Mouse (Mus musculus) CH12.LX (cell line): ENCODE measurements at regions not wholly inside any gene's neighbourhood (a gene's known extent, or its start where the extent isn't known, plus 50 kb on each side); places are given as distances from the start of the nearest gene placed in this dataset.

Experiments
- DNase-seq: peaks from one replicate; pipeline ENCODE4 v3.0.0-alpha.2; 2013; ENCODE audit errors: extremely low read depth
- H3K27ac ChIP-seq: 2 replicates; pipeline ENCODE4 v1.5.1; 2012; ENCODE audit warnings: low read depth, mild to moderate bottlenecking, control low read depth, moderate library complexity; ENCODE audit not compliant: insufficient read depth
- H3K27me3 ChIP-seq: replicated peaks from 2 replicates; pipeline ENCODE3; 2012; ENCODE audit warnings: inconsistent platforms
- H3K36me3 ChIP-seq, 2 experiments: replicated peaks in 1 of 2; 2 replicates each; pipeline versions ENCODE3 to v1.6.1; 2012; ENCODE audit warnings: inconsistent platforms in 1 of 2, low read length in 1 of 2, mild to moderate bottlenecking in 1 of 2, mixed read lengths in 1 of 2, moderate library complexity in 1 of 2; ENCODE audit not compliant: control insufficient read depth in 1 of 2, insufficient read depth in 1 of 2
- H3K4me1 ChIP-seq, 2 experiments: 2 replicates each; pipeline ENCODE4 v1.6.1; 2012; ENCODE audit warnings: inconsistent platforms in 1 of 2, moderate library complexity in 1 of 2; ENCODE audit not compliant: insufficient read depth in 2 of 2, control insufficient read depth in 1 of 2
- H3K4me2 ChIP-seq: 2 replicates; pipeline ENCODE4 v1.6.1; 2012; ENCODE audit warnings: low read depth, mild to moderate bottlenecking, control low read depth; ENCODE audit not compliant: poor library complexity, insufficient read depth, severe bottlenecking
- H3K4me3 ChIP-seq, 3 experiments: fragments of 150-350 bp in 1 of 3; sonication (generic) in 1 of 3; replicated peaks in 1 of 3; 2 replicates each; pipeline versions ENCODE3 to v1.5.1; 2011 to 2012; ENCODE audit warnings: low read depth in 2 of 3, low read length in 2 of 3, mild to moderate bottlenecking in 2 of 3, moderate library complexity in 2 of 3, control low read depth in 1 of 3, improper control_type of control experiment in 1 of 3, inconsistent platforms in 1 of 3, mixed read lengths in 1 of 3; ENCODE audit not compliant: poor library complexity in 1 of 3
- H3K79me2 ChIP-seq: replicated peaks from 2 replicates; pipeline ENCODE4 v1.6.1; 2012; ENCODE audit warnings: mild to moderate bottlenecking, moderate library complexity; ENCODE audit not compliant: control insufficient read depth, poor library complexity, insufficient read depth, severe bottlenecking; ENCODE audit errors: extremely low read depth
- H3K9ac ChIP-seq: 2 replicates; pipeline ENCODE4 v1.6.1; 2012; ENCODE audit warnings: low read depth, mild to moderate bottlenecking, control low read depth, moderate library complexity; ENCODE audit not compliant: insufficient read depth
- H3K9me3 ChIP-seq: replicated peaks from 2 replicates; pipeline ENCODE3; 2012; ENCODE audit warnings: low read length, inconsistent platforms, mixed read lengths
- CHD1 ChIP-seq: IDR thresholded peaks from 2 replicates; pipeline ENCODE4 v1.6.1; 2012; ENCODE audit warnings: low read depth, low read length, improper control_type of control experiment, inconsistent platforms
- CHD2 ChIP-seq: IDR thresholded peaks from 2 replicates; pipeline ENCODE4 v1.6.1; 2011; ENCODE audit warnings: low read length, improper control_type of control experiment
- CTCF ChIP-seq, 2 experiments: IDR thresholded peaks in 1 of 2; conservative IDR thresholded peaks in 1 of 2; 2 replicates each; pipeline ENCODE4 v1.5.1; 2011 to 2012; ENCODE audit warnings: low read depth in 2 of 2, low read length in 2 of 2, improper control_type of control experiment in 1 of 2, inconsistent platforms in 1 of 2, mild to moderate bottlenecking in 1 of 2, moderate library complexity in 1 of 2
- ELF1 ChIP-seq: IDR thresholded peaks from 2 replicates; pipeline ENCODE4 v1.6.1; 2014; ENCODE audit warnings: low read depth, mild to moderate bottlenecking, inconsistent platforms, low read length, improper control_type of control experiment
- HCFC1 ChIP-seq: IDR thresholded peaks from 2 replicates; pipeline ENCODE4 v1.6.1; 2012; ENCODE audit warnings: low read depth, mild to moderate bottlenecking, inconsistent platforms, low read length, improper control_type of control experiment
- KAT2A ChIP-seq: IDR thresholded peaks from 2 replicates; pipeline ENCODE4 v1.6.1; 2012; ENCODE audit warnings: low read length, improper control_type of control experiment, inconsistent platforms; ENCODE audit not compliant: insufficient replicate concordance
- MXI1 ChIP-seq: IDR thresholded peaks from 2 replicates; pipeline ENCODE4 v1.6.1; 2011; ENCODE audit warnings: mild to moderate bottlenecking, low read depth, low read length, improper control_type of control experiment
- RAD21 ChIP-seq: IDR thresholded peaks from 2 replicates; pipeline ENCODE4 v1.6.1; 2011; ENCODE audit warnings: low read depth, mild to moderate bottlenecking, low read length, improper control_type of control experiment, moderate library complexity
- RCOR1 ChIP-seq: conservative IDR thresholded peaks from 2 replicates; pipeline ENCODE4 v1.6.1; 2012; ENCODE audit warnings: low read depth, mild to moderate bottlenecking, inconsistent platforms, low read length, improper control_type of control experiment
- SMC3 ChIP-seq: IDR thresholded peaks from 2 replicates; pipeline ENCODE4 v1.6.1; 2011; ENCODE audit warnings: low read depth, low read length, improper control_type of control experiment
- TBP ChIP-seq: conservative IDR thresholded peaks from 2 replicates; pipeline ENCODE4 v1.6.1; 2011; ENCODE audit warnings: low read depth, low read length, improper control_type of control experiment
- USF1 ChIP-seq: IDR thresholded peaks from 2 replicates; pipeline ENCODE4 v1.6.1; 2014; ENCODE audit warnings: low read depth, mild to moderate bottlenecking, inconsistent platforms, low read length, improper control_type of control experiment
- USF2 ChIP-seq: conservative IDR thresholded peaks from 2 replicates; pipeline ENCODE4 v1.6.1; 2011; ENCODE audit warnings: low read depth, low read length, improper control_type of control experiment
- ZC3H11A ChIP-seq: IDR thresholded peaks from 2 replicates; pipeline ENCODE4 v1.6.1; 2012; ENCODE audit warnings: low read depth, mild to moderate bottlenecking, inconsistent platforms, low read length, improper control_type of control experiment
- ZMIZ1 ChIP-seq: IDR thresholded peaks from 2 replicates; pipeline ENCODE4 v1.6.1; 2012; ENCODE audit warnings: low read depth, mild to moderate bottlenecking, inconsistent platforms, low read length, improper control_type of control experiment
- ZNF384 ChIP-seq: IDR thresholded peaks from 2 replicates; pipeline ENCODE4 v1.6.1; 2012; ENCODE audit warnings: low read depth, low read length, improper control_type of control experiment, inconsistent platforms
- dilution Hi-C: fragments of 300-500 bp; cut with MboI; formaldehyde crosslinking; loops from 2 replicates; pipeline ENCODE4 v1.14.3; 2020; ENCODE audit warnings: low sequenced_read_pairs; ENCODE audit not compliant: extremely low pct_unique_long_range_greater_than_20kb, extremely low pct_ligation_motif_present
- in situ Hi-C: fragments of 300-500 bp; cut with MboI; formaldehyde crosslinking; loops from 3 replicates; pipeline ENCODE4 v1.14.3; 2019; ENCODE audit warnings: low sequenced_read_pairs, low pct_ligation_motif_present, low pct_unique_long_range_greater_than_20kb, mixed read lengths

DNA sequence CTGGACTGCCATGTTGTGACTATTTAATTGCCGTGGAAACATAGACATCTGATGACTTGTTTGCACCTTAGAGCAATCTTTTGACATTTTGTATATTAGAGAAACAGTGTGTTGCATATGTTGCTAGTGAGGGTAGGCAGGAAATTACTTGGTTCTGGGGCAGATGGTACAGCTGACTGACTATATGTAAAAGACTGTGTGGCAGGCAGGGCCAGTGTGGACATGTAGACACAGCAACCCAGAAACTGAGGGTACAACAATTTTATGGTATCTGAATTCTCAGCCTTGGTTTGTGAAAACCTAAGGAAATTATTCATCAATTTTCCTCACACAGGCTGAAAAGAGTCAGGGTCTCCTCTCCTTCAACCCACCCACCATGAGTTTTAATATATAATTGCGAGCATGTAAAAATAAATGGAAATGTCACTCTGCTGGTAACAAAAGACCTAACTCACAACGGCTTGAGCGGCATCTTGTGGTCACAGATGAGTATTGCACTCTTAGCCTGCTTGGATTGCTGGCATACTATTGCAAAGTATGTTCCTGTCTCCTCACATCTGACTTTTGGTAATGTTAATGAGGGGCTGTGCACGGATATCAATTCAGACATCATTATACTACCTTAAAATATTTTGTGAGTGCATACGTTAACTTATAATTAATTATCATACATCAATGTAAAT, 329.8 kb downstream of the Psat1 start:
- Histone ChIP-seq H3K4me3 (no peak overlapping the region), H3K27me3 (no peaks in the 10 kb centered on the region), H3K79me2 (no peaks in the 10 kb centered on the region), H3K4me1 (peaks cover 0 to 3% of the 10 kb centered on the region in 2 experiments; a peak in 1 of 4 replicates), H3K9ac (no peak overlapping the region), H3K4me2 (no peak overlapping the region), H3K9me3 (no peaks in the 10 kb centered on the region), H3K27ac (no peak overlapping the region), H3K36me3 (no peaks in the 10 kb centered on the region)
- TF ChIP-seq RAD21, result peak; percentile 82
- TF ChIP-seq CTCF (conservative IDR thresholded peaks at IDR 0.05 in 1 of 2, IDR thresholded peaks at IDR 0.05 in 1 of 2; ENCODE audit: low read depth in 2 of 2, low read length in 2 of 2), result peak; percentile 82 to 89
- TF ChIP-seq KAT2A, result no peak
- TF ChIP-seq SMC3, result peak; percentile 68
- no peak for TF ChIP-seq CHD2
- in situ Hi-C loops (no loop called here), dilution Hi-C loops (no loop called here)
- DNase-seq, result peak; percentile 51

DNA sequence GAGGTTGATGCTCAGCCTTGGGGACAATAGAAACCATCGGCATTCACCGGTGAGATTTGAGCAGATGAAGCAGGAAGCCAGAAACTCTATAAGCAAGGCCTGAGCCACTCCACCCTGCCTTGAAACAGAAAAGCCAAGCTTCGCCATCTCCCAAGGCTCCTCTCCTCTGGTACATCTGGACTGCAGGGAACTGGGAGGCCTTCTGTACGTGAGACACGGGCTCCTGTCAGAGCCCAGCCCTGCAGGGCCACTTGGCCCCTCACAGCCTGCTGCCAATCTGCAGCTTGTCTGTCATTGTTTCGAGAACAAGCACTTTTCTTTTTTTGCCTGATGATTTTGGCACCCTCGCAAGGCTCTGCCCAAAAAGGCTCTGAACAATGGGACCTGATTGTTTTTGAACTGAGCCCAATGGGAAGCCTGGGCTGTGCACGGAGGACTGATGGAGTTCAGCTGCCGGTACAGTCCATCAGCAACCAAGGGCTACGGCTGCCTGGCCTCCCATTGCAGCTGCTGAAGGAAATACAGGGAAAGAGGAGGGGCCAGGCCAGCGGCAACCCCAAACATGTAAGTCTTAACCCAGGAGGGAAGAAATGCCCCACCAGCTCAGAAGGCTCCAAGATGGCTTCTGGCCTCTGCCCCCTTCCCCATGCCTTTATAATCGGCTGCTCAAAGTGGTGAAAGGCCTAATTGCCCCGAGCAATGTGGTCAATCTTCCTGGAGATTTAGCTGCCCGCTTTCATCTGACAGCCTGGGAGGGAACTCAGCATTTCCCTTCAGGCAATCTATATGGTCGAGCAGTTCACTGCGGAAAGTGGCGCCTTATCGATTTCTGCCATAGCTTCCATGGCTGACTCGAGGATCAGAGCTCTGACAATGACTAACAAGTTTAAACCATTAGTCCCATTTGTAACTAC, 332.2 kb downstream of the Psat1 start:
- TF ChIP-seq ELF1 (no peak), USF2 (no peak), CHD2 (no peak), USF1 (no peak), SMC3 (no peak), RCOR1 (no peak), TBP (no peak), HCFC1 (no peak), ZC3H11A (no peak), RAD21 (no peak), ZNF384 (no peak), ZMIZ1 (no peak), MXI1 (no peak), CHD1 (no peak)
- peaks cover 0 to 3% of the 10 kb centered on the region in 2 experiments; a peak in 1 of 4 replicates for H3K4me1 ChIP-seq
- H3K9me3 ChIP-seq, result no peaks in the 10 kb centered on the region
- in situ Hi-C loops, result no loop called here
- H3K79me2 ChIP-seq, result no peaks in the 10 kb centered on the region
- no peak overlapping the region for H3K27ac ChIP-seq
- dilution Hi-C loops, result no loop called here
- DNase-seq, result no peak
- no peak overlapping the region for H3K4me3 ChIP-seq
- no peaks in the 10 kb centered on the region for H3K27me3 ChIP-seq
- H3K4me2 ChIP-seq, result no peak overlapping the region
- H3K9ac ChIP-seq, result no peak overlapping the region
- no peaks in the 10 kb centered on the region for H3K36me3 ChIP-seq
